Mouse (Mus musculus) spleen, adult 2 months (tissue): ENCODE data around the gene Prnd.

Source experiments
- CTCF ChIP-seq: fragments of 200-500 bp; IDR thresholded peaks from 2 replicates; pipeline ENCODE4 v1.5.1; 2011; ENCODE audit warnings: mild to moderate bottlenecking, inconsistent platforms; ENCODE audit not compliant: insufficient read depth, insufficient read length, insufficient replicate concordance; ENCODE audit errors: extremely low read depth
- POLR2A ChIP-seq: fragments of 200-500 bp; IDR thresholded peaks from 2 replicates; pipeline ENCODE4 v1.6.1; 2011; ENCODE audit warnings: low read depth, low read length, inconsistent platforms

DNA sequence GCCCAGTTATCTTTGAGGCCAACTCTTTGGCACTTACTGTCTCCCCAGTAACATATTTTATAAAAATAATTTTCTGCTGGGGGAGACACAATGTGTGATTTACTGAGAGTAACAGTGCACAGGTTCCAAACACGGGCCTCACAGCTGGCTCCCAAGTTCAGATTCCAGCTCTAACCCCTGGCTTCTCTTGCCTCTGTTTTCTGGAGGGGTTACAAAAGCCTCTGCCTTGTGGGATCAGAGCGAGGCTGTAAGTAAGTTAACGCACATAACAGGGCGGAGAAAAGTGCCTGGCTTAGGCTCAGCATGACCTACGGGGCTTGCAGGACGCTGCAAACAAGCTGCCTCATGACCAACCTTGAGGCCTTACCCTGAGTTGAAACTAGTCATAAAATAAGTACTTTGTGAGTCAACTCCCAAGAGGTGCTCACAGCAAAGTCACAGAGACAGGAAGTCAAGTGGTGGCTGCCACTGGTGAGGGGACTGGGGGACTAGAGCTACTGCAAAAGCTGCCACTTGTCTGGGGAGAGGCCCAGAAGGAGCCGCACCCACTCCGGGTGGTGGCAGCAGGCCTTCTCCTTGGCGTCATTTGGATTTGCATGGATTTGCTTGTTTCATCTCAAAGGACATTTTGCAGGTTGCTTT lies 54.0 kb downstream of the Prnd start:
- TF ChIP-seq CTCF (no peak), POLR2A (no peak)
